ENCODE assay signal across 12 mouse cellular contexts in genomic region chr19:42306202-42306601, GRCm38 (mm10). TPM values are rescaled to one million over a fixed set of nuclear protein-coding genes. Genes with fewer than 3 reads are reported as not detected.
DNase-seq lines count a peak whose midpoint lies in the region; ATAC-seq and TF ChIP-seq lines count a peak whose summit lies in the region.
"Had no signal": no experiment of that assay in that cellular context is flagged by ENCODE, and none has a peak within 500 bp of the region (broad histone marks: within the 10 kb centered on the region; RNA-seq: fewer than 3 reads in every experiment).

No protein-coding gene starts in this region.

- no peak overlapping the region for H3K4me2 ChIP-seq in neural tube, embryonic 11.5 days (ENCODE audit: low read depth)
- H3K4me2 ChIP-seq: midbrain, embryonic 11.5 days had no signal

- H3K36me3 ChIP-seq in neural tube, embryonic 11.5 days (ENCODE audit: control insufficient read depth, insufficient read depth, low read length): no peaks in the 10 kb centered on the region; the same call in 1 of the 2 replicates
- no peaks in the 10 kb centered on the region; a peak in 1 of 4 replicates for H3K36me3 ChIP-seq in MEL (ENCODE audit: control insufficient read depth in 1 of 2, insufficient read depth in 2 of 2, low read length in 2 of 2)
- no peaks in the 10 kb centered on the region for H3K36me3 ChIP-seq in heart, embryonic 10.5 days

- no peak overlapping the region for H3K9ac ChIP-seq in neural tube, embryonic 11.5 days (ENCODE audit: low read length)
- H3K9ac ChIP-seq in MEL (ENCODE audit: control insufficient read depth, low read depth, low read length, poor library complexity, severe bottlenecking): no peak overlapping the region
- H3K9ac ChIP-seq: liver, embryonic 14.5 days had no signal

- ATAC-seq in neural tube, embryonic 11.5 days (ENCODE audit: insufficient read depth, low FRiP score, low TSS enrichment): no peak
- ATAC-seq in megakaryocyte, adult 5-6 weeks (ENCODE audit: poor library complexity, severe bottlenecking): peak; percentile 86

- H3K9me3 ChIP-seq in neural tube, embryonic 11.5 days (ENCODE audit: control insufficient read depth, low read length): no peaks in the 10 kb centered on the region
- no peaks in the 10 kb centered on the region for H3K9me3 ChIP-seq in MEL (replicated peaks; ENCODE audit: insufficient read depth, low read length)
- no peaks in the 10 kb centered on the region for H3K9me3 ChIP-seq in heart, embryonic 10.5 days

- 49% methylated on average over 7 of the region's 7 CpGs for WGBS in neural tube, embryonic 11.5 days
- 40% methylated on average over 7 of the region's 7 CpGs for WGBS in heart, embryonic 10.5 days

- H3K27me3 ChIP-seq in neural tube, embryonic 11.5 days (ENCODE audit: control insufficient read depth, insufficient read depth, low read length): no peaks in the 10 kb centered on the region
- no peaks in the 10 kb centered on the region for H3K27me3 ChIP-seq in MEL (ENCODE audit: control insufficient read depth in 1 of 2, insufficient read depth in 2 of 2, low read length in 2 of 2)
- H3K27me3 ChIP-seq in heart, embryonic 10.5 days (ENCODE audit: insufficient read depth, poor library complexity, severe bottlenecking): peaks cover 52% of the 10 kb centered on the region; the same call in 1 of the 2 replicates

- no peak for TF ChIP-seq RAD21 in MEL (IDR thresholded peaks at IDR 0.05; ENCODE audit: low read depth, low read length)

- no peak for TF ChIP-seq CTCF in MEL (IDR thresholded peaks at IDR 0.05 in 2 of 3, conservative IDR thresholded peaks at IDR 0.05 in 1 of 3; ENCODE audit: control insufficient read depth in 1 of 3, insufficient read depth in 1 of 3, low read depth in 2 of 3, low read length in 3 of 3, poor library complexity in 1 of 3, severe bottlenecking in 1 of 3)

- peaks cover 11% of the 10 kb centered on the region for H3K4me1 ChIP-seq in neural tube, embryonic 11.5 days (ENCODE audit: control insufficient read depth, insufficient read depth, low read length)
- peaks cover 2 to 15% of the 10 kb centered on the region in 2 experiments; a peak in 3 of 4 replicates for H3K4me1 ChIP-seq in MEL (ENCODE audit: control insufficient read depth in 1 of 2, insufficient read depth in 2 of 2, low read length in 2 of 2)
- peaks cover 20% of the 10 kb centered on the region for H3K4me1 ChIP-seq in heart, embryonic 10.5 days

- no peak for TF ChIP-seq POLR2A in MEL (IDR thresholded peaks at IDR 0.05; ENCODE audit: control insufficient read depth in 1 of 2, insufficient read depth in 1 of 2, low read depth in 1 of 2, low read length in 2 of 2, poor library complexity in 1 of 2)

- no peak for TF ChIP-seq EP300 in MEL (IDR thresholded peaks at IDR 0.05; ENCODE audit: low read depth in 1 of 2, low read length in 2 of 2)

- H3K4me3 ChIP-seq in neural tube, embryonic 11.5 days (ENCODE audit: low read depth, low read length): no peak overlapping the region
- peak overlapping the region in 1 of 2 experiments; percentile 6; a peak in 1 of 4 replicates for H3K4me3 ChIP-seq in MEL (ENCODE audit: control insufficient read depth in 1 of 2, insufficient read depth in 1 of 2, low read depth in 2 of 2, low read length in 2 of 2)
- no peak overlapping the region for H3K4me3 ChIP-seq in heart, embryonic 10.5 days
- H3K4me3 ChIP-seq: left cerebral cortex, adult 2 months had no signal

- H3K27ac ChIP-seq in neural tube, embryonic 11.5 days (ENCODE audit: low read depth, low read length): 0 out of 2 replicates have a peak overlapping the region, but pooled peaks have one; percentile 24
- H3K27ac ChIP-seq in MEL (ENCODE audit: control insufficient read depth, low read depth, low read length): no peak overlapping the region
- H3K27ac ChIP-seq in heart, embryonic 10.5 days: no peak overlapping the region
- H3K27ac ChIP-seq: left cerebral cortex, adult 2 months; liver, embryonic 14.5 days had no signal

- H3K79me2 ChIP-seq in MEL (ENCODE audit: control insufficient read depth, insufficient read depth, low read length, poor library complexity): no peaks in the 10 kb centered on the region

- no peak for DNase-seq in neural tube, embryonic 11.5 days (ENCODE audit: low spot score)
- no peak for DNase-seq in neural tube, embryonic 10.5 days (ENCODE audit: extremely low spot score, low spot score)
- DNase-seq in MEL (ENCODE audit: low read depth, low spot score): peak; percentile 36
- DNase-seq in thymus, postnatal 14 days: peak; percentile 70
- no peak for DNase-seq in testis, postnatal 10 days (ENCODE audit: low spot score)
- no peak for DNase-seq in right cerebral cortex, postnatal 14 days
- no peak for DNase-seq in heart, embryonic 10.5 days (ENCODE audit: low spot score)
- DNase-seq: adrenal gland, postnatal 36 days had no signal

TF ChIP-seq in MEL, 35 proteins besides CTCF, POLR2A, EP300 and RAD21:
- TF ChIP-seq SIN3A (IDR thresholded peaks at IDR 0.05; ENCODE audit: low read length): no peak
- TF ChIP-seq USF1 (IDR thresholded peaks at IDR 0.05; ENCODE audit: low read depth, low read length): no peak
- TF ChIP-seq ZKSCAN1 (IDR thresholded peaks at IDR 0.05; ENCODE audit: low read depth, low read length): no peak
- no peak for TF ChIP-seq MAZ (IDR thresholded peaks at IDR 0.05; ENCODE audit: low read depth, low read length)
- no peak for TF ChIP-seq HCFC1 (IDR thresholded peaks at IDR 0.05; ENCODE audit: low read depth, low read length)
- TF ChIP-seq USF2 (IDR thresholded peaks at IDR 0.05; ENCODE audit: borderline replicate concordance in 1 of 2, insufficient read depth in 1 of 2, low read depth in 1 of 2, low read length in 2 of 2): no peak
- no peak for TF ChIP-seq POLR2AphosphoS2 (IDR thresholded peaks at IDR 0.05; ENCODE audit: low read length)
- TF ChIP-seq BHLHE40 (IDR thresholded peaks at IDR 0.05; ENCODE audit: borderline replicate concordance, low read depth, low read length): no peak
- no peak for TF ChIP-seq ELF1 (IDR thresholded peaks at IDR 0.05; ENCODE audit: low read depth, low read length)

RNA-seq across cellular contexts. Expression of gene Golga7b, which starts 58.8 kb away (rescaled TPM):
- 5.5 and 6.1 TPM in 2 replicates for polyA plus RNA-seq in neural tube, embryonic 11.5 days (2014; fragmentation: Nextera tagmentation; extraction: Ambion mirVana)
- total RNA-seq in MEL (2012; rRNA removed): 0.23 and 0.27 TPM in 2 replicates
- 1 to 10 TPM in 1 of 2 experiments, not detected in 1; 2.0 TPM for polyA plus RNA-seq in MEL (2012; ENCODE audit: insufficient read depth in 1 of 2, insufficient read length in 2 of 2, low read depth in 1 of 2, low replicate concordance in 2 of 2, missing spikeins in 1 of 2)
- total RNA-seq in megakaryocyte, adult 5-6 weeks (2015): not detected in 2 replicates
- total RNA-seq in megakaryocyte, adult 5-6 weeks (2017): not detected in 2 replicates
- polyA plus RNA-seq in heart, embryonic 10.5 days (2016; fragmentation: Nextera tagmentation; extraction: Ambion mirVana): 0.06 and 0.11 TPM in 2 replicates
- polyA plus RNA-seq: liver, embryonic 14.5 days had no signal

Comparison
In these comparisons a context has a peak if more than half of its experiments do, and no peak if none do; other contexts are left out.
1. DNase-seq: peak in MEL (single experiment) and thymus, postnatal 14 days (single experiment); none in neural tube, embryonic 11.5 days (single experiment), neural tube, embryonic 10.5 days (single experiment), testis, postnatal 10 days (single experiment), right cerebral cortex, postnatal 14 days (single experiment) and heart, embryonic 10.5 days (single experiment).